11 mouse cellular contexts compared by ENCODE assay signal in the genomic region with DNA sequence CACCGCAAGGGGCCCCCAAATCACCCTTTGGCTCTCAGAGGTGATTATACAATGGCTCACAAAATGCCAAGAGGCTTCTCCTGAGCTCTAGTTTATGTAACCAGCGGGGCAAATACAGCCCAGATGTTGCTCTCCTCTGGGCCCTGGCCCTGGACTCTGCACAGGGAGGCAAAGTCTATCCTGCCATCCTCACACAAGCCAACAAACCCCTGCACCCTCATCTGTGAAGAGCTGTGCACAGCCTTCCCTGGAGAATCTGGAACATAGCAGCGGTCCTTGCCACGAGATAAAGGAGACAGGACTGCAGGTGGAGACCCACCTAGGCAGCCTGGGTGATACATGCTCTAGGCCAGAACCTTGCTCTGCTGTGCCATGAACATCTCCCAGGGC. TPM values are rescaled to one million over a fixed set of nuclear protein-coding genes. Genes with fewer than 3 reads are reported as not detected.
A peak's percentile ranks its signal among the peaks of the same experiment; 100 is the strongest.
DNase-seq lines count a peak whose midpoint lies in the region; ATAC-seq and TF ChIP-seq lines count a peak whose summit lies in the region.
"Had no signal": no experiment of that assay in that cellular context is flagged by ENCODE, and none has a peak within 500 bp of the region (broad histone marks: within the 10 kb centered on the region; RNA-seq: fewer than 3 reads in every experiment).

No protein-coding gene starts in this region.

- no peak for DNase-seq in midbrain, embryonic 10.5 days (ENCODE audit: low spot score)
- DNase-seq in intestine, embryonic 14.5 days (ENCODE audit: low spot score): no peak
- peak; percentile 29 to 59 for DNase-seq in kidney, postnatal 4 days
- DNase-seq in ovary, postnatal 10 days (ENCODE audit: low spot score): no peak
- no peak for DNase-seq in left cerebral cortex, postnatal 10 days (ENCODE audit: extremely low spot score in 1 of 2, low spot score in 2 of 2)
- no peak for DNase-seq in adrenal gland, postnatal 4 days (ENCODE audit: low spot score in 2 of 2)
- DNase-seq: cerebellum, adult 9-11 months; lung, postnatal 10 days had no signal

- H3K36me3 ChIP-seq in midbrain, embryonic 10.5 days: peaks cover 36% of the 10 kb centered on the region
- H3K36me3 ChIP-seq in midbrain, embryonic 16.5 days (ENCODE audit: control insufficient read depth, insufficient read depth, low read length): no peaks in the 10 kb centered on the region; the same call in 1 of the 2 replicates
- peaks cover 21% of the 10 kb centered on the region for H3K36me3 ChIP-seq in intestine, embryonic 14.5 days (ENCODE audit: control insufficient read depth, insufficient read depth, low read length)
- peaks cover 23% of the 10 kb centered on the region for H3K36me3 ChIP-seq in small intestine, adult 2 months (ENCODE audit: control insufficient read depth, insufficient read depth, low read length)

- intact Hi-C loops in left cerebral cortex, postnatal 10 days (cut with DNase I): no loop called here

- H3K9ac ChIP-seq in midbrain, embryonic 16.5 days (ENCODE audit: low read depth, low read length): no peak overlapping the region
- H3K9ac ChIP-seq in intestine, embryonic 14.5 days (ENCODE audit: low read length): no peak overlapping the region

- no peak for TF ChIP-seq POLR2A in small intestine, adult 2 months (IDR thresholded peaks at IDR 0.05; ENCODE audit: low read depth, low read length)

- H3K27ac ChIP-seq in midbrain, embryonic 10.5 days (replicated peaks): peak overlapping the region; percentile 78
- H3K27ac ChIP-seq in midbrain, embryonic 16.5 days (ENCODE audit: low read length): no peak overlapping the region
- peak overlapping the region; percentile 55 for H3K27ac ChIP-seq in intestine, embryonic 14.5 days (ENCODE audit: low read depth)
- H3K27ac ChIP-seq in small intestine, adult 2 months (ENCODE audit: insufficient read depth, low read depth, low read length): peak overlapping the region; percentile 2; the same call in 1 of the 2 replicates

- H3K4me2 ChIP-seq in midbrain, embryonic 16.5 days (ENCODE audit: low read length): no peak overlapping the region
- H3K4me2 ChIP-seq in intestine, embryonic 14.5 days (ENCODE audit: low read length): 0 out of 2 replicates have a peak overlapping the region, but pooled peaks have one; percentile 24

- no peaks in the 10 kb centered on the region for H3K27me3 ChIP-seq in midbrain, embryonic 10.5 days (ENCODE audit: low read depth, poor library complexity, severe bottlenecking)
- H3K27me3 ChIP-seq in midbrain, embryonic 16.5 days (ENCODE audit: control insufficient read depth, insufficient read depth, low read depth, low read length): no peaks in the 10 kb centered on the region
- H3K27me3 ChIP-seq in intestine, embryonic 14.5 days (replicated peaks; ENCODE audit: control insufficient read depth, insufficient read depth, low read length): no peaks in the 10 kb centered on the region
- H3K27me3 ChIP-seq in small intestine, adult 2 months (ENCODE audit: control insufficient read depth, insufficient read depth, low read length): no peaks in the 10 kb centered on the region

- peak overlapping the region; percentile 29 for H3K4me3 ChIP-seq in midbrain, embryonic 10.5 days
- H3K4me3 ChIP-seq in midbrain, embryonic 16.5 days (ENCODE audit: low read depth, low read length): no peak overlapping the region
- no peak overlapping the region for H3K4me3 ChIP-seq in intestine, embryonic 14.5 days (ENCODE audit: low read depth, low read length)
- H3K4me3 ChIP-seq in small intestine, adult 2 months (ENCODE audit: low read depth, low read length): no peak overlapping the region

- no peak for ATAC-seq in midbrain, embryonic 16.5 days
- no peak for ATAC-seq in intestine, embryonic 14.5 days (replicated peaks; ENCODE audit: low FRiP score, low TSS enrichment, low read depth)

- no peak for TF ChIP-seq CTCF in small intestine, adult 2 months (IDR thresholded peaks at IDR 0.05; ENCODE audit: extremely low read depth, insufficient read length, insufficient replicate concordance, low read depth, low read length)

- H3K9me3 ChIP-seq in midbrain, embryonic 10.5 days (replicated peaks): no peaks in the 10 kb centered on the region
- H3K9me3 ChIP-seq in midbrain, embryonic 16.5 days (replicated peaks; ENCODE audit: control insufficient read depth, low read length, poor library complexity, severe bottlenecking): no peaks in the 10 kb centered on the region
- H3K9me3 ChIP-seq in intestine, embryonic 14.5 days (ENCODE audit: control insufficient read depth, low read length): no peaks in the 10 kb centered on the region

- WGBS in midbrain, embryonic 10.5 days: 34% methylated on average over 4 of the region's 4 CpGs
- WGBS in midbrain, embryonic 16.5 days: 37% methylated on average over 4 of the region's 4 CpGs
- 31% methylated on average over 4 of the region's 4 CpGs for WGBS in intestine, embryonic 14.5 days
- WGBS in small intestine, adult 2 months: 22% methylated on average over 4 of the region's 4 CpGs

- peaks cover 70% of the 10 kb centered on the region for H3K4me1 ChIP-seq in midbrain, embryonic 10.5 days
- peaks cover 22% of the 10 kb centered on the region for H3K4me1 ChIP-seq in midbrain, embryonic 16.5 days (ENCODE audit: control insufficient read depth, insufficient read depth, low read length)
- peaks cover 38% of the 10 kb centered on the region for H3K4me1 ChIP-seq in intestine, embryonic 14.5 days (replicated peaks; ENCODE audit: control insufficient read depth, insufficient read depth, low read length)
- H3K4me1 ChIP-seq in small intestine, adult 2 months (ENCODE audit: control insufficient read depth, insufficient read depth, insufficient read length, low read length): peaks cover 26% of the 10 kb centered on the region

RNA-seq across cellular contexts. Expression of gene Tsku, which starts 6.2 kb away (rescaled TPM):
- polyA plus RNA-seq in midbrain, embryonic 10.5 days (2016; fragmentation: Nextera tagmentation; extraction: Ambion mirVana): 7.7 and 10.0 TPM in 2 replicates
- polyA plus RNA-seq in midbrain, embryonic 16.5 days (2015; fragmentation: Nextera tagmentation; extraction: Ambion mirVana): 7.0 and 8.0 TPM in 2 replicates
- 12.8 and 14.5 TPM in 2 replicates for polyA plus RNA-seq in intestine, embryonic 14.5 days (2014; fragmentation: Nextera tagmentation; extraction: Ambion mirVana)
- 34.0 and 55.0 TPM in 2 replicates for polyA plus RNA-seq in small intestine, adult 2 months (2012; rRNA removed)
- total RNA-seq in left cerebral cortex, postnatal 10 days (2021): 1 to 10 TPM; 4.2 to 5.5 TPM
- total RNA-seq in adrenal gland, postnatal 4 days (2021): 10 to 100 TPM; 10.3 to 12.1 TPM
- total RNA-seq: hematopoietic stem cell, adult 5-6 weeks had no signal

RNA-seq across cellular contexts. Expression of gene Acer3, which starts 33.9 kb away (rescaled TPM):
- 19.4 and 19.5 TPM in 2 replicates for polyA plus RNA-seq in midbrain, embryonic 10.5 days (2016; fragmentation: Nextera tagmentation; extraction: Ambion mirVana)
- polyA plus RNA-seq in midbrain, embryonic 16.5 days (2015; fragmentation: Nextera tagmentation; extraction: Ambion mirVana): 20.6 and 22.5 TPM in 2 replicates
- polyA plus RNA-seq in intestine, embryonic 14.5 days (2014; fragmentation: Nextera tagmentation; extraction: Ambion mirVana): 21.6 and 21.7 TPM in 2 replicates
- 1.4 and 4.2 TPM in 2 replicates for polyA plus RNA-seq in small intestine, adult 2 months (2012; rRNA removed)
- 10 to 100 TPM; 14.5 to 16.1 TPM for total RNA-seq in left cerebral cortex, postnatal 10 days (2021)
- total RNA-seq in adrenal gland, postnatal 4 days (2021): 10 to 100 TPM; 20.3 to 24.2 TPM

Comparison
In these comparisons a context has a peak if more than half of its experiments do, and no peak if none do; other contexts are left out.
1. DNase-seq: peak in kidney, postnatal 4 days (2 of 2); none in midbrain, embryonic 10.5 days (single experiment), intestine, embryonic 14.5 days (single experiment), ovary, postnatal 10 days (single experiment), left cerebral cortex, postnatal 10 days (0 of 2) and adrenal gland, postnatal 4 days (0 of 2).